Mouse (Mus musculus): ENCODE data around the gene Tbk1. TPM values are rescaled to one million over a fixed set of nuclear protein-coding genes. Genes with fewer than 3 reads are reported as not detected.

Gene Tbk1
- polyA plus RNA-seq, 1 experiment from 2014 or later, result 29.8 TPM

- H3K4me2 ChIP-seq (ENCODE audit: low read length), result no peak overlapping the region
- H3K9ac ChIP-seq (ENCODE audit: low read depth, low read length), result no peak overlapping the region
- ATAC-seq, result no peak
- H3K9me3 ChIP-seq (ENCODE audit: control insufficient read depth, low read length), result no peaks in the 10 kb centered on the region
- WGBS, result 86% methylated on average over 7 of the region's 7 CpGs
- H3K27me3 ChIP-seq (replicated peaks; ENCODE audit: control insufficient read depth, insufficient read depth, low read length), result no peaks in the 10 kb centered on the region
- H3K36me3 ChIP-seq (ENCODE audit: control insufficient read depth, insufficient read depth, low read length), result peaks cover 7% of the 10 kb centered on the region
- no peak overlapping the region for H3K4me3 ChIP-seq (ENCODE audit: low read length)
- H3K27ac ChIP-seq (ENCODE audit: low read depth, low read length), result no peak overlapping the region
- peaks cover 14% of the 10 kb centered on the region for H3K4me1 ChIP-seq (ENCODE audit: control insufficient read depth, insufficient read depth, low read depth, low read length)
Measured at GRCm38 (mm10) chr10:121623670-121624069, 37.1 kb upstream of the Tbk1 start.

GRCm38 (mm10) chr10:121622431-121622830 lies 35.8 kb upstream of the Tbk1 start:
- Histone ChIP-seq H3K9ac (ENCODE audit: low read depth, low read length) (no peak overlapping the region), H3K36me3 (ENCODE audit: control insufficient read depth, insufficient read depth, low read length) (peaks cover 11% of the 10 kb centered on the region), H3K4me1 (ENCODE audit: control insufficient read depth, insufficient read depth, low read depth, low read length) (peaks cover 14% of the 10 kb centered on the region), H3K4me3 (ENCODE audit: low read length) (no peak overlapping the region), H3K27me3 (replicated peaks; ENCODE audit: control insufficient read depth, insufficient read depth, low read length) (no peaks in the 10 kb centered on the region), H3K4me2 (ENCODE audit: low read length) (no peak overlapping the region), H3K27ac (ENCODE audit: low read depth, low read length) (no peak overlapping the region), H3K9me3 (ENCODE audit: control insufficient read depth, low read length) (no peaks in the 10 kb centered on the region)
- WGBS, result 94% methylated on average over 6 of the region's 6 CpGs
- no peak for ATAC-seq

- H3K4me3 ChIP-seq (ENCODE audit: low read length), result no peak overlapping the region
Measured at GRCm38 (mm10) chr10:121615935-121616334, 29.3 kb upstream of the Tbk1 start.

GRCm38 (mm10) chr10:121615146-121615870 lies 28.7 kb upstream of the Tbk1 start:
- Histone ChIP-seq H3K4me2 (ENCODE audit: low read length) (no peak overlapping the region), H3K27ac (ENCODE audit: low read depth, low read length) (no peak overlapping the region), H3K36me3 (ENCODE audit: control insufficient read depth, insufficient read depth, low read length) (peaks cover 45% of the 10 kb centered on the region), H3K4me1 (ENCODE audit: control insufficient read depth, insufficient read depth, low read depth, low read length) (no peaks in the 10 kb centered on the region), H3K4me3 (ENCODE audit: low read length) (no peak overlapping the region), H3K9me3 (ENCODE audit: control insufficient read depth, low read length) (no peaks in the 10 kb centered on the region), H3K27me3 (replicated peaks; ENCODE audit: control insufficient read depth, insufficient read depth, low read length) (no peaks in the 10 kb centered on the region), H3K9ac (ENCODE audit: low read depth, low read length) (no peak overlapping the region)
- ATAC-seq, result no peak
- WGBS, result 93% methylated on average over 13 of the region's 13 CpGs

More at GRCm38 (mm10) chr10:121615935-121616334, 29.3 kb upstream of the Tbk1 start:
- Histone ChIP-seq H3K27ac (ENCODE audit: low read depth, low read length) (no peak overlapping the region), H3K9me3 (ENCODE audit: control insufficient read depth, low read length) (no peaks in the 10 kb centered on the region), H3K36me3 (ENCODE audit: control insufficient read depth, insufficient read depth, low read length) (peaks cover 43% of the 10 kb centered on the region), H3K27me3 (replicated peaks; ENCODE audit: control insufficient read depth, insufficient read depth, low read length) (no peaks in the 10 kb centered on the region), H3K4me1 (ENCODE audit: control insufficient read depth, insufficient read depth, low read depth, low read length) (no peaks in the 10 kb centered on the region), H3K9ac (ENCODE audit: low read depth, low read length) (no peak overlapping the region), H3K4me2 (ENCODE audit: low read length) (no peak overlapping the region)
- WGBS, result 53% methylated on average over 7 of the region's 7 CpGs
- no peak for ATAC-seq

GRCm38 (mm10) chr10:121613570-121613969 lies 27.0 kb upstream of the Tbk1 start:
- Histone ChIP-seq H3K27ac (ENCODE audit: low read depth, low read length) (no peak overlapping the region), H3K4me1 (ENCODE audit: control insufficient read depth, insufficient read depth, low read depth, low read length) (no peaks in the 10 kb centered on the region), H3K9me3 (ENCODE audit: control insufficient read depth, low read length) (no peaks in the 10 kb centered on the region), H3K4me3 (ENCODE audit: low read length) (no peak overlapping the region), H3K27me3 (replicated peaks; ENCODE audit: control insufficient read depth, insufficient read depth, low read length) (no peaks in the 10 kb centered on the region), H3K4me2 (ENCODE audit: low read length) (no peak overlapping the region), H3K36me3 (ENCODE audit: control insufficient read depth, insufficient read depth, low read length) (peaks cover 42% of the 10 kb centered on the region), H3K9ac (ENCODE audit: low read depth, low read length) (no peak overlapping the region)
- WGBS, result 91% methylated on average over 13 of the region's 13 CpGs
- no peak for ATAC-seq

GRCm38 (mm10) chr10:121612448-121612847 lies 25.9 kb upstream of the Tbk1 start:
- WGBS, result 91% methylated on average over 6 of the region's 6 CpGs
- H3K4me2 ChIP-seq (ENCODE audit: low read length), result no peak overlapping the region
- no peak overlapping the region for H3K27ac ChIP-seq (ENCODE audit: low read depth, low read length)
- no peak for ATAC-seq
- peaks cover 38% of the 10 kb centered on the region for H3K36me3 ChIP-seq (ENCODE audit: control insufficient read depth, insufficient read depth, low read length)
- no peak overlapping the region for H3K4me3 ChIP-seq (ENCODE audit: low read length)
- no peak overlapping the region for H3K9ac ChIP-seq (ENCODE audit: low read depth, low read length)
- no peaks in the 10 kb centered on the region for H3K27me3 ChIP-seq (replicated peaks; ENCODE audit: control insufficient read depth, insufficient read depth, low read length)
- H3K4me1 ChIP-seq (ENCODE audit: control insufficient read depth, insufficient read depth, low read depth, low read length), result no peaks in the 10 kb centered on the region
- H3K9me3 ChIP-seq (ENCODE audit: control insufficient read depth, low read length), result no peaks in the 10 kb centered on the region

GRCm38 (mm10) chr10:121611587-121611986 lies 25.0 kb upstream of the Tbk1 start:
- Histone ChIP-seq H3K4me2 (ENCODE audit: low read length) (no peak overlapping the region), H3K4me3 (ENCODE audit: low read length) (no peak overlapping the region), H3K27me3 (replicated peaks; ENCODE audit: control insufficient read depth, insufficient read depth, low read length) (no peaks in the 10 kb centered on the region), H3K4me1 (ENCODE audit: control insufficient read depth, insufficient read depth, low read depth, low read length) (no peaks in the 10 kb centered on the region), H3K9me3 (ENCODE audit: control insufficient read depth, low read length) (no peaks in the 10 kb centered on the region), H3K9ac (ENCODE audit: low read depth, low read length) (no peak overlapping the region), H3K27ac (ENCODE audit: low read depth, low read length) (no peak overlapping the region), H3K36me3 (ENCODE audit: control insufficient read depth, insufficient read depth, low read length) (peaks cover 39% of the 10 kb centered on the region)
- ATAC-seq, result no peak
- WGBS, result 72% methylated on average over 9 of the region's 10 CpGs

- Histone ChIP-seq H3K36me3 (ENCODE audit: control insufficient read depth, insufficient read depth, low read length) (peaks cover 50% of the 10 kb centered on the region), H3K9me3 (ENCODE audit: control insufficient read depth, low read length) (no peaks in the 10 kb centered on the region), H3K9ac (ENCODE audit: low read depth, low read length) (no peak overlapping the region), H3K4me1 (ENCODE audit: control insufficient read depth, insufficient read depth, low read depth, low read length) (no peaks in the 10 kb centered on the region), H3K4me2 (ENCODE audit: low read length) (no peak overlapping the region), H3K4me3 (ENCODE audit: low read length) (no peak overlapping the region), H3K27ac (ENCODE audit: low read depth, low read length) (no peak overlapping the region), H3K27me3 (replicated peaks; ENCODE audit: control insufficient read depth, insufficient read depth, low read length) (no peaks in the 10 kb centered on the region)
- no peak for ATAC-seq
- 96% methylated on average over 10 of the region's 10 CpGs for WGBS
Measured at GRCm38 (mm10) chr10:121608177-121608576, 21.6 kb upstream of the Tbk1 start.

- H3K36me3 ChIP-seq (ENCODE audit: control insufficient read depth, insufficient read depth, low read length), result peaks cover 64% of the 10 kb centered on the region
- H3K4me3 ChIP-seq (ENCODE audit: low read length), result no peak overlapping the region
- no peak for ATAC-seq
- no peaks in the 10 kb centered on the region for H3K4me1 ChIP-seq (ENCODE audit: control insufficient read depth, insufficient read depth, low read depth, low read length)
- H3K9ac ChIP-seq (ENCODE audit: low read depth, low read length), result no peak overlapping the region
- no peak overlapping the region for H3K4me2 ChIP-seq (ENCODE audit: low read length)
- H3K27me3 ChIP-seq (replicated peaks; ENCODE audit: control insufficient read depth, insufficient read depth, low read length), result no peaks in the 10 kb centered on the region
- no peak overlapping the region for H3K27ac ChIP-seq (ENCODE audit: low read depth, low read length)
- H3K9me3 ChIP-seq (ENCODE audit: control insufficient read depth, low read length), result no peaks in the 10 kb centered on the region
- WGBS, result 96% methylated on average over 13 of the region's 13 CpGs
Measured at GRCm38 (mm10) chr10:121604632-121605344, 18.2 kb upstream of the Tbk1 start.

Data from hindbrain, embryonic 16.5 days (tissue).